Mouse (Mus musculus) urinary bladder, adult 2 months (tissue): ENCODE data around the gene Nfe2l2. TPM values are rescaled to one million over a fixed set of nuclear protein-coding genes. Genes with fewer than 3 reads are reported as not detected.
A peak's percentile ranks its signal among the peaks of the same experiment; 100 is the strongest.

Source experiments
- DNase-seq: peaks from one replicate; pipeline ENCODE4 v3.0.0; 2022; ENCODE audit warnings: low spot score
- polyA plus RNA-seq: library from polyadenylated mRNA; depleted of rRNA; stranded (reverse); fragments of >200 nt; gene quantifications from 2 replicates; pipeline ENCODE4 v1.2.3, GENCODE M21; 2012; rRNA removed

Nfe2l2 gene
- 214 and 256 TPM in 2 replicates for polyA plus RNA-seq

- DNase-seq, result peak; percentile 97
These were observed at the start of gene Nfe2l2 for GRCm38 (mm10) chr2:75704234-75705161. Nfe2l2 (minus strand) TSS chr2:75704641.

- no peak for DNase-seq
These were observed 48.1 kb upstream of the Nfe2l2 start for GRCm38 (mm10) chr2:75752306-75753175.

GRCm38 (mm10) chr2:75751896-75752295 is 47.5 kb upstream of the Nfe2l2 start:
- DNase-seq, result no peak

- DNase-seq, result no peak
These were observed 46.4 kb upstream of the Nfe2l2 start for GRCm38 (mm10) chr2:75750869-75751268.

GRCm38 (mm10) chr2:75750043-75750718 is 45.7 kb upstream of the Nfe2l2 start:
- DNase-seq, result no peak

- DNase-seq, result no peak
These were observed 44.4 kb upstream of the Nfe2l2 start for GRCm38 (mm10) chr2:75748841-75749240.

- DNase-seq, result no peak
These were observed 32.6 kb upstream of the Nfe2l2 start for GRCm38 (mm10) chr2:75737006-75737503.

- DNase-seq, result no peak
These were observed 29.9 kb upstream of the Nfe2l2 start for GRCm38 (mm10) chr2:75734196-75734865.

- DNase-seq, result no peak
These were observed 28.7 kb upstream of the Nfe2l2 start for GRCm38 (mm10) chr2:75733177-75733576.

GRCm38 (mm10) chr2:75731929-75732328 is 27.5 kb upstream of the Nfe2l2 start:
- DNase-seq, result no peak

- DNase-seq, result peak; percentile 29
These were observed 26.8 kb upstream of the Nfe2l2 start for GRCm38 (mm10) chr2:75731233-75731651.

- no peak for DNase-seq
These were observed 25.6 kb upstream of the Nfe2l2 start for GRCm38 (mm10) chr2:75730052-75730451.

- no peak for DNase-seq
These were observed 20.5 kb upstream of the Nfe2l2 start for GRCm38 (mm10) chr2:75724863-75725445.

- DNase-seq, result no peak
These were observed 19.0 kb upstream of the Nfe2l2 start for GRCm38 (mm10) chr2:75723481-75723880.

GRCm38 (mm10) chr2:75722893-75723292 is 18.5 kb upstream of the Nfe2l2 start:
- DNase-seq, result no peak

- DNase-seq, result no peak
These were observed 16.0 kb upstream of the Nfe2l2 start for GRCm38 (mm10) chr2:75720236-75721027.

- no peak for DNase-seq
These were observed 15.0 kb upstream of the Nfe2l2 start for GRCm38 (mm10) chr2:75719331-75719869.

GRCm38 (mm10) chr2:75716046-75717016 is 11.9 kb upstream of the Nfe2l2 start:
- no peak for DNase-seq
